Mouse (Mus musculus) A20 (cell line): ENCODE measurements around the gene Tmem63a.
"Not testable (repeated sequence)": the region's sequence is repeated elsewhere in the genome, so short reads cannot be mapped to it uniquely, and the experiment has no call there.

Experiments used
- DNase-seq: peaks from one replicate; pipeline ENCODE4 v3.0.0-alpha.2; 2011; ENCODE audit warnings: low read depth, low spot score

Gene Tmem63a

DNA sequence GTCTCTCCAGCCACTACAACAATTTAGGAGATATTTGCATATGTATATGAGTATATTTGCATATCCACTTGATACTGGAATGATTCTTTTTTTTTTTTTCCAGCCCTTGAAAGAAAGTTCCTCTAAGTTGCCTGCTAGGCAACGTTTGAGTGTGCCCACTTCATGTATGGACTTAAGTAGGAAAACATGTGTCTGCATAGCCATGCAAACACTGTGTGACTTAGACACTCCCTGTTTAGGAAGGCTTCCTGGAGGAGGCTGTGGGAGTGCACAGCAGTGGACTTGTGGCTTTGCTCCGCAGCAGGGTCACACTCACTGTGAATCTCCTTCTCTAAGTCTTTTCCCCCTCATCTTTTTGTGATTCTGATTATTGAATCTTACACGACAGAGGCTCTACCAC lies 16.7 kb downstream of the Tmem63a start:
- DNase-seq: no peak

DNA sequence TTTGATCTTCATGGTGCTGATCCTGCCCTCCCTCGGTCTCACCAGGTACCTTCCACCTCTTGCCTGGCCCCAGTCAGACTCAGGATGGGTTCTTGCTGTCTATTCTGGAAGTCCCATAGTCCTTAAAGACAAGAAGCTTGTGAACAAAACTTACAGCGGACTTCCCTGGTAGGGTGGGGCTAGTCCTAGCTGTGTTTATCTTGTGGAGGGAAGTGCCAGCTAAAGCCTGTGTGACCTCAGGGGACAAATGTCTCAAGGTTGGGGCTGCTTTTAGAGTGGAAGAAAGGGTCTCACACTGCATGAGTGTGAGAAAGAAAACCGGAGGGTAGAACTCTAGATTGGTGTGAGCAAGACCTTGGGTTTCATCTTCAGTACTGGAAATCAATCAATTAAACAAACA lies 23.6 kb downstream of the Tmem63a start:
- DNase-seq: no peak

DNA sequence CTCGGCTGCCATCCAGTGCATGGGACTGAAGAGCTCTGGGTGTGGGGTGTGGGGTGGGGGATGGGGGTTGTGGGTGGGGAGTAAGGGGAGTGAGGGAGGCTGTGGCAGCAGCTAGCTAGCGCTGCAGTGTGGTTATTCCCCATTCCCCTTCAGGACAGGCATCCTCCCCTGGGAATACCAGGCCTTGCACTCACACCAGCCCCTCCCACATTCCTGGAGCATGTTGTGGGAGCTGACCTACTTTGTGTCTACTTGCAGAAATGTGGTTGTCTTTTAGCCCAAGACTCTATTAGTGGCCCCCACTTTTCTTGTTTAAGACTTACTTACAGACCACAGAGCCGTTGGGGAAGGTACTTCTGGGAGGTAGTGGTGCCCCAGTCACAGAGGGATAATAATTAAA lies 24.4 kb downstream of the Tmem63a start:
- DNase-seq: no peak

DNA sequence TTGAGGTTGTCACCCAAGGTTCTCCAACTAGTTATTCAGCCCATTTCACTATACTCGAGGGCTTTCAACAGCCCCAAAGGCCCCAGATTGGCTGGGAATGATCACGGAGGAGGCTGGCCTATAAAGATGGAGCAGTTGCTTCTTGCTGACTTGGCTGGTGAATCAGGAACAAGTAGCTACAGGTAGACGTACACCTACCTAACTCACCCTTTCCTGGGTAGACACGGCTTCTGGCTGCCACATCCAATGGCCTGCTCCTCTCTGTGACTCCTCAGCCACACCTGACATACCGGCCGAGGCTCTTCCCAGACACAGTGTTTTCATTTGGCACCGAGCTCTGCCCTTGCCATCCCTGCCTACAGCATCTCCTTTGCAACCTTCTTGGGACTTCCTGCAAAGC lies 25.1 kb downstream of the Tmem63a start:
- no peak for DNase-seq

DNA sequence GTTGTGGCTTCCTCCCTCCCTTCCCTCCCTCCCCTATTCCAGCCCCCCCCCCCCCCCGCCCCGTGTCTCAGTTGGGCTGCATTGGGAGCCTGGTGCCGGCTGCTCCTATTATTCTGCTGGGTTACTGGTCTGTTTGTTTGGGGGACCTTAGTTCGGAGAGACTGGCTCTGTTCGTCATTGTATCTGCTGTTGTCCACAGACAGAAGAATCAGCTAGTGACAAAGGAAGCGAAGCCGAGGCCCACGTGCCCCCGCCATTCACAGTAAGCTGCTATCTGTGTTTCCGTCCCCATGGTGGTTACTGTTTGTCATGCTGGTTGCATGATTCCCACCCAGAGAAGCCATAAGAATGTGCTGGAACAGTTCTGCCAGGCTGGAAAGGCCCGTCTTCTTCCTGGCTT lies 30.8 kb downstream of the Tmem63a start:
- DNase-seq: no peak

DNA sequence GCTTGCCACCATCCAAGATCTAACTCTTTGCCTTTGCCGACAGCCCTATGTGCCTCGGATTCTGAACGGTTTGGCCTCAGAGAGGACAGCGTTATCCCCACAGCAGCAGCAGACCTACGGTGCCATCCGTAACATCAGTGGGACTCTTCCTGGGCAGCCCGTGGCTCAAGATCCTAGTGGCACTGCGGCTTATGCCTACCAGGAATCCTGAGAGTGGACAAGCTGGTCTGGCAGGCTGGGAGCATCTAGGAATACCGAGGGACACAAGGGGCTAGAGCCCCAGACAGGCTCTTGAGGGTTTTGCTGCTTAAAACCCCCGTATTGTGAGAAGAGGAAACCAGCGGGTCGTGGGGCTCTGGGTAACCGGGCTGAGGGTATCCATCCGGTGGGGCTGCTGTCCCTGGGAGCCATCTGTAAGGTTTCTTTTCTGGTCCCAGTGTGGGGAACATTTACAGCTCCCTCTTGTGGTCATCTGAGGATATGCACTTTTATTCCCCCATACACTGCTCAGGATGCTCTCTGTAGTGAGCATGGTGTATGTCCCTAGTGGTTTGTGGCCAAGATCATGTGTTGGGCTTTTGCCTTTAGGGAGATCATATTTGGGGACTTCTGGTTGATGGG lies 32.1 kb downstream of the Tmem63a start:
- DNase-seq: peak; percentile 71

DNA sequence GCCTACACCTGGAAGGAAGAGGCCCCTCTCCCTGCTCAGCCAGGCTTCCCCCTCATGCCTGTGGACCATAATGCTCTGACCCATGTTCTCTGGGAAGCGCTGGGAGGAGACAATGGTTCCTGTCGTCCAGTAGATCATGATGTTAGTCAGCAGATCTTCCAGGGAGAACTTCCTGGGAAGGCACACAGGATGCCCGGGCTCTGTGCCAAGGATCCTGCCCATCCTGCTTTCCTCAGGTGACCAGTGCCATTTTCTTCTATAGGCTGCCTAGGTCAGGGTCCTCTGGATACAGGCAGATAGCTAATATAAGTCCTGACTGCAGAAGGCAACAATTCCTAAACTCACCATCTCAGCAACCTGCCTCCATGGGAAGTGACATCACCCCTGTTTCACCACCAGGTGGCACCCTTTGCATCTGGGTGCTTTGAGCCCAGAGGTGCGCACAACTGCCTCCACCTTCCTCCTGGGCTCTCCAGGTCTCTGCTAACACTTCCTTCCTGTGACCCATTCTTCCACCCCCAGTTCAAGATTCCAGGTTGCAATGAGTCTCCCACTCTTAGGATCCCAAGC lies 34.1 kb downstream of the Tmem63a start:
- peak; percentile 62 for DNase-seq

DNA sequence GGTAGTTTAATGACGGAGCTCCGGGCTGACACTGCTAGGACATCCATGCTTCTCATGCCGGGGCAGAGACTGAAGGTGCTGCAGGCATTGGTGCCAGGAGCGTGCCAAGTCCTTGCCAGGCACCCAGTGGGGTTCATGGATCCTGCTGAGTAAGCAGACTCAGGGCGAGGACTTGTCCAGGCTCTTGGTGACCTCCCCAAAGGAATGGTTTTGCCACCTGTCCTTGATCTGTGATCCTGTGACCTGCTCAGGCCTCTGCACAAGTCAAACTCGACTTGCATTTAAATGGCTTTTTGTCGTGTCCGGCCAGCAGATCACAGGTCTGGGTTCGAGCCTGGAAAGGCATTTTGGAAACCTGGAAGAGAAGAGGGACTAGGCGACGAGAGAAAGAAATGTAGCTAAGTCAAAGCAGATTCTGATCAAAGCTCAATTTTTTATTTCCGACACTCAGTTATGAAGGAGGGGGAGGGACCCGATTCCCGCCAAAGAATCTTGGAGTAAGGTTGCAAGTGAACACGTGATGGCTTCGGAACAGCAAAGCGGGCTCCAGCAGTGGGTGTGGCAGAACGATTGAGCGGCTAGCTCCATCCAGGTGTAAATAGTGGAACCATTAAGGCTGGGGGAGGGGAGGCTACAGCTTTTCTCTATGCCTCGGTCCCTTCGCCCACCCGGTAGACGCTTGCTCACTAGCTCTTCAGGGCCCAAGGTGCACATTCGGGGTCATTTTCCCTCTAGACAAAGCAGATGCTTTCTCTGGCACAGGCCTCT lies 37.5 kb downstream of the Tmem63a start:
- DNase-seq: no peak

DNA sequence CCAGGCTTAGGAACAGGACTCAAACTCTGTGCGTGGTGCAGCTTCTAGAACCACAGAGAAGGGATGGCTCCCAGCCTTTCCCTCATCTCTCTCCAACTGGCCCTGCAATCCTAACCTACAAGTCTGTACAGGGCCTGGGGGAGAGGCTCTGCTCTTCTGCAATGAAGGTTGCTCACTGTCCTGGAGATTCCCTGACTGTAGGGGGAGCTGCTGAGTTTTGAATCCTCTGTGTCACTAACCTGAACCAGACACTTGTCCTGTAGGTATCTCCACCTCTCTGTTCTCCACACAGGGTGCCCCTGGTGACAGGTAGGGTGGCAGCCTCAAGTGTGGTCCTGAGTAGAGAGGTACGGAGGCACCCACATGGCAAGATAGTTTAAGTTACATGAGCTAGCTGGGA lies 38.3 kb downstream of the Tmem63a start:
- DNase-seq: peak; percentile 48

DNA sequence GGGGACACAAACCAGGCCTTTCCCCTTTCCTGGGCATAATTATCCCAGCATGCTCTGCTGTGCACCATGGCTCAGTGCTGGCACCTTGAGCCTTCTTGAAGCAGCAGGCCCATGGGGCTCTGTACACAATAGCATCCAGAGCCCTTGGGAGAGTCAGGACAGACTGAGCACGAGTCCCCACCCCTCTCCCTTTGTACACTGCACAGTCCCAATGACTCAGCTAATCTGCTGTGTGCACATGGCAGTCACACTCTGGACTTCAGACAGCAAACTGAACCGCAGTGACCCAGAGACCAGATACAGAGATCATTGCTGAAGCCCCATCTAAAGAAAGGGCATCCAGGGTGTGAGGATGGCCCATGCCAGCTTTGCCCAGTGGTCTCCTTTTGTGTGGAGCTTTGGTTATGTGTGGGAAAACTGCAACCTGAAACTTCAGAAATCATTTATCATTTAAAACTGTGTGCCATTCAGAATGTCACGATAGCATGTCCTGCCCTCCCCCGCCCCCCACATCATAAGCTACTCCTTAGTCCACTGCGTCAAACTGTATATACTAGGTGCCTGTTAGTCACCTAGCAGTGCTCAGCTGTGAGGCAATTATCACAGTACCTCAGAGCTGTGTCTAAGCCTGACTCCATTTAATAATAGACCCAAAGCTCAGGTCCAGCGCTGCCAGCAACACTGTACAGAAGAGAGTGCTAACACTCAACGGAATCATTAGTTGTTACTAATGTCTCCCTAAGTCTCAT lies 39.3 kb downstream of the Tmem63a start:
- DNase-seq: not testable (repeated sequence)

DNA sequence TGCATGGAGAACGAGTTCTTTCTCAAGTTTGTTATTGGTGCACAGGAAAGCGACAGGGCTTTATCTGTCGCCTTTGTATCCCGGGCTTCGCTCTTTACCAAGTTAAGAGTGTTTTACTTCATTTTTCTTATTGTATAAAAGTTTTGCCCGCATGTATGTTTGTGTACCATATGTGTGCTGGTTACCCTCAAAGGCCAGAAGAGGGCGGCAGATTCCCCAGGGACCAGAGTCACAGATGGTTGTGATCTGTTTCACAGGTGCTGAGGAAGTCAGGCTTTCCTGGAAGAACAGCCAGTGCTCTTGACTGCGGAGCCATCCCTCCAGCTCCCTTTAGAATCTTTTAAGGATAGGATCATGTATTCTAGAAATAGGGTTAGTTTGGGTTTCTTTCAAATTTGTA lies 44.6 kb downstream of the Tmem63a start:
- DNase-seq: peak; percentile 40

DNA sequence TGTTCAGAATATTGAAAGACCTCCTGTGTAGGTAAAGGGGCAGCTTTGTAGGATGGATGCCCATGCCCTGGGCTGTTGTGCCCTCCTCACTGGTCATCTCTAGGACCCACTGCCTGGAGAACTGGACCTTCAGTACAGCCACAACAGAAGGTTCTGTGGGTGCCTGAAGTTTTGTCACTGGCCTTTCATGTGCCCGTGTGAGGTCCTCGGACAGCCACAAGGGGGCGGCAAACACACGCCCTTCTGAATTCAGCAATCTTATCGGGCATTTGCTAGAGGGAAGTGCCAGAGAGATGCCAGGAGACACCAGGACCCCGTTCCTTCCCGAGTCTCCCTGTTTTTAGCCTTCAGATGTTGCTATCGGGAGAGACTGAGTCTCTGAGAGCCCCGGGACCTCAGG lies 45.6 kb downstream of the Tmem63a start:
- peak; percentile 78 for DNase-seq

DNA sequence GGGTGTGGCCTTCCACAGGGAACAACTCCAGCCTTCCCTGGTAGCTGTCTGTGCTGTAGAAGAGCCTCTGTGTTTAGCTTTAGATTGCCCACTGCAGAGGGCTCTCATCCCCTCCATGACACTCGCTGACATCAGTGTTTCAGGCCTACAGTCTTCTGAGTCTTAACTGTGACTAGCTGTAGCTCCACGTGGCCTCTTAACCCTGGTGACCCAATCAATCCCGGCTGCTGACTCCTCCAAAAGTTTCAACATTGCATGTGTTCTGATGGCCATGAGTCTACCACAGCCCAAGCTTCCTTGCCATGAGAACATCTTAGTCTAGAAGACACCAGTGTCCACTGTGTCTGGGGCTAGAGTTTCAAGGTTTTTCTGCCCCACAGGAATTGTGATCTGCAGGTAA lies 48.5 kb downstream of the Tmem63a start:
- no peak for DNase-seq

DNA sequence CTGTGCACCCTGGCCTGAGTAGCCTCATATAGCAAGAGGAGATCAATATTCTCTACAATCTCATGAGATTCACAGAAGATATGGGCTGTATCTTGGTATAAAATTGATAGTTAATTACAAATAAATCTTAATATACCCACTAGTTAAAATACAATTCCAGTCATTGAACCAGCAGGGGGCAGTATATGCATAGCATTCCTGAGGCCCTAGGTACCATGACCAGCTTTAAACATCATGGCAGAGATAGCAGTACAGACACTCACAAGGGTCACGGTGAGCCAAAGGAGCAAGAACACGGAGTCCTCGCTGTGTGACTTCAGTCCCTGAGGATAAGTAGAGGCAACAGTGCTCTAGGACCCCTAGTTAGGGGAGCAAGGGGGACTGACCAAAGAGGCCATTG lies 50.0 kb downstream of the Tmem63a start:
- peak; percentile 67 for DNase-seq

DNA sequence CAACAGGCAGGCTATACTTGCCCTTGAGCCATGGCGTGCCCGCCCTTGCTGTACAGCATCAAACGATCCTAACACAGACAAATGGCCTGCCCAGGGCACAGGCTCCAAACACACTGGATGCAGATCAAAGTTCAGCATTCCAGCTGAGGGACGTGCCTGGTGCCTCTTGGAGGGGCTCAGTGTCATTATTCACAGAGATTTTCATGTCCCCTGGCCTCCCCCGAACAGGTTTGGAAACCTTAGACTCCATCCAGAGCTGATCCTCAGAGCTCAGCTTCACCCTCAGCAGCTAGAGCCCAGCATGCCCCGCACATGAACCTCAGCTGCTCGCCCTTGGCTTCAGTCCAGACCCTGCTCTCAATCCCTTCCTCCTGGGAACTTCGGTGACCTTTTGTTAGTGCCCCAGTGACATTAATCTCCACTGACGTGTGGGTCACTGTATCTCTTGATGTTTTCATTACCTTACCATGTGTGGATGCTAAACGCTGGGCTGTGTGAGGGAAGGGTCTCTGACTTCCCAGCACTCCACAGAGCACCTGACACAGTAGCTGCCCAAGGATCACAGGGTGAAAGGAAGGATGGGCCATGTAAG lies 58.5 kb downstream of the Tmem63a start:
- no peak for DNase-seq

DNA sequence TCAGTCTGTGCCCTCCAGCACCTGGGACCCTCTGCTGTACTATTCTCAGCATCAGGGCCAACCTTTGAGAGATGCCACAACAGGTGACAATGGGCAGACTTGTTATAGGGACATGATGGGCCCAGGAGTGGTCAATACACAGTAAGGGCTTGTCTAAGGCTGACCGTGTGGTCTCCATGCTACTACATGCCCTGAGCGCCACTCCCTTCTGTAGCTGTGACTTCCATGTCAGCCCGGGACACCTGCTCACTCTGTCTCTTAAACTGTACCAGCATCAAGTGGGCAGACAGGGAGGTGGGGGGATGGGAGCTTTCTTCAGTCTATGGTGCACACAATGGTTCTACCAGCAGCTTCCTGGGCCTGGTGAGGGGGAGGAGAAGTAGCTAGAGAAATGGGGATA lies 59.1 kb downstream of the Tmem63a start:
- no peak for DNase-seq

DNA sequence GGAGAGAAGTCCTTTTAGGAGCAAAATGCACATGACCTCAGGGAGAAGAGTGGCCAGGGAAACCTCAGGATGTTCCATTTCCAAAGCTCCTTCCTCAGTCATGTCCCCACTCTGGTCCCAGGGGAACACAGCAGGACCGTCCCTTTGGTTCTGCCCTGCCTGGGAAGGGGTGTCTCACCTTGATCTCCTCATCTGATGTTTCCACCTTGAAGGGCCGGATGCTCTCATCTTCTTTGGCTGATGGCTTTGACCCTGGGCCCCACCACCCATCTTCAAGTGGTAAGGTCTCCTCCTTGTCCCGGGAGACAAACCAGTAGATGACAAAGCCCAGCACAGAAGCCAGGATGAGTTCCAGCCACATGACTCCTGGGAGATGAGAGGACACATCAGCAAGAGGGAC lies 59.5 kb downstream of the Tmem63a start:
- DNase-seq: no peak

DNA sequence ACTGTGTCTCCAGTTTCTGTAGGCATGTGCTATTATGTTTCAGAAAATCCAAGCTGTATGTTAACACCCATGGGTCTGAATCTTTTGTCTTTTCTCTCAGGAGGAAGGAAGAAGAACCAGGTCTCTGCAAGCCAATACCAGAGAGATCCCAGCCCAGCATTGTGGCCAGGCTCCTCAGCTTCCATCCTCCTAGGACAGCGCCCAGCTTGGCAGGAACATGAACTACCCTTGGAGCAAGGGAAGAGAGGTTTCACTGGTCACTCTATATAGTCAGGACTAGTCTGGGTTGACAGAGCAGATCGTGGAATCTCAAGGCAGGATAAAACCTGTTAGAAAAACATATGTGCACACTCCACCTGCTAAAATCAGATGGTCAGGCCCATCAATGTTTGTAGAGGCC lies 61.6 kb downstream of the Tmem63a start:
- no peak for DNase-seq

DNA sequence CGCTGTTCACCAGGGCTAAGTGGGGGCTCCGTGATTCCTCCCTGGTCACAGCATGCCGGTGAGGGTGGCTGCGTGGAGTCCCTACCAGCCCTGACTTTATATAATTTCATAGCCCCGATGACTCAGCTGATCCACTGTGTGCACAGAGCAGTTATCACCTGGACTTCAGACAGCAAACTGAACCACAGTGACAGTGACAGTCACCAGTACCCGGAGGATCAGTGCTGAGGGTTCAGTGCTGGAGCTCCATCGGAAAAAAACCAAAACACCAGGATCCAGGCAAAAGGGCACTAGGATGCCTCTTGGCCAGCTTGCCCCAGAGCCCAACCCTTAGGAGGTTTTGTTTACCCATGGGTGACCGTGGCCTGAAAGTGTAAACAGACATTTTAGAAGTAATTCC lies 63.2 kb downstream of the Tmem63a start:
- no peak for DNase-seq

DNA sequence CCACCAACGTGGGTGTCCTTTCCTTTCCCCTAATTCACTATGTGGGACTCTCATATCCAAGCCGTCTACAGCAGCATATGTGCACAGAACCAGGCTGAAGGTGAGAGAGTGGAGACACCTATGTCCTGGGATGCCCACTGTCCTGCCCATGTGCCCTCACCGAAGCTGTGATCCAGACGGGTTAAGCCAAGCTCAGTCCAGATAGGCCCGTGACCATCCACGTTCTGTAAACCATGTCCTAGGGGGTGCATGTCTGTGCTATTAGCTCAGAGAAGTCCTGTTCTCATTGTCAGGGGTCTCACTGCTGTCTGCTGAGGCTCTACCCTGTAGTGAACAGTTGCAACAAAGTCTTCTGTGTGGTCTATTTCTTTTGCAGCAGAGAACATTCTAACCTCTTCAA lies 65.7 kb downstream of the Tmem63a start:
- DNase-seq: no peak

DNA sequence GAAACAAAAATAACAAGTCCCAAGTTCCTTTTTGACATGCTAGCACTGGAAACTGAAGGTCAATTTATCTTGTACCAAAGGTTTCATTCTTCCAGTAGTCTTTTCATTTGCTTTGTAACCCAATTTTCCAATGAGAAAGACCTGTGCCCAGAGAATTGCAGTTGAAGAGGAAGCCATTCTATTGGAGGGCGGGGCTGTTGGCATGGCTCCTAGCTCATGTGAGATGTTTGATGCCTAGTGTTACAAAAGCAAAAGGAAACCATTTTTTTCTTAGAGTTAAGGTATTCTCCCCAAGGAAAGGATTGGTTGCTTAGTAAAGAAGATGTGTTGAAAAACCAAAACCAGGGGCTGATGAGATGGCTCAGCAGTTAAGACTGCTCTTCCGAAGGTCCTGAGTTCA lies 66.1 kb downstream of the Tmem63a start:
- no peak for DNase-seq

DNA sequence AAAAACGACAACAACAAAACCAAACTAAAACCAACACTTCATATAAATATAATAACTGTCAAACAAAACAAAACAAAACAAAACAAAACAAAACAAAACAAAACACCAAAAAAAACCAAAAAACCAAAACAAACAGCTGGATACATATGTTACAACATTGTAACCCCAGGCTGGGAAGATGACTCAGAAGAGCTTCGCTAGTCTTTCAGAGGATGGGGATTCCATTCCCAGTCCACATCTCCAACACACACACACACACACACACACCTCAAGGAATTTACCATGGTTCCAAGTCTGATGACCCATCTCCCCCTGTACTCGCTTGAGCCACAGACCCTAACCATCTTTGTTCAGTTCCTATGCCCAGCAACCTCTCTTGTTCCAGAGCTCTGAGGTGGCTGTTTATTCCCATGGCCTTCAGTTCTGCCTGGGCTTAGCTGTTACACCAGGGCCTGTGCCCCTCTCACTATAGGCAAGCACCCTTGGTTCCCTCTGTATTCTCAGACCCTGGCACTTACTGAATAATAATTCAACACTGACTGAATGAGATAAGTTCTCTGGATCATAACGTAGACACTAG lies 67.0 kb downstream of the Tmem63a start:
- DNase-seq: no peak
